Mouse (Mus musculus): ENCODE results near the gene Spata31. TPM values are rescaled to one million over a fixed set of nuclear protein-coding genes. Genes with fewer than 3 reads are reported as not detected.

Spata31 gene
- not detected in 2 replicates for polyA plus RNA-seq (2015; fragmentation: Nextera tagmentation; extraction: Ambion mirVana)

GRCm38 (mm10) chr13:64917191-64917590 is at the start of gene Spata31:
Gene Spata31, plus strand, starts transcription at chr13:64917406.

GRCm38 (mm10) chr13:64903585-64904208 is 13.5 kb upstream of the Spata31 start, which contains the start of gene Cntnap3:
Gene Cntnap3, minus strand, starts transcription at chr13:64903955.

Other genes starting within 250 kb of the Spata31 start
- 0.03 and 0.14 TPM in 2 replicates for gene Cntnap3, start 13.5 kb upstream of the Spata31 start, polyA plus RNA-seq (2015; fragmentation: Nextera tagmentation; extraction: Ambion mirVana)
- gene Spata31d1c, start 115.7 kb downstream of the Spata31 start, polyA plus RNA-seq (2015; fragmentation: Nextera tagmentation; extraction: Ambion mirVana) = not detected in 2 replicates
- gene Prss47, start 135.4 kb downstream of the Spata31 start, polyA plus RNA-seq (2015; fragmentation: Nextera tagmentation; extraction: Ambion mirVana) = not detected in 2 replicates
- 28.7 and 43.6 TPM in 2 replicates for gene Mfsd14b, start 195.6 kb downstream of the Spata31 start, polyA plus RNA-seq (2015; fragmentation: Nextera tagmentation; extraction: Ambion mirVana)
- gene Olfr465-ps1, start 220.7 kb downstream of the Spata31 start, polyA plus RNA-seq (2015; fragmentation: Nextera tagmentation; extraction: Ambion mirVana) = not detected in 2 replicates
- not detected in 2 replicates for gene Olfr466, start 232.8 kb downstream of the Spata31 start, polyA plus RNA-seq (2015; fragmentation: Nextera tagmentation; extraction: Ambion mirVana)